Mouse (Mus musculus) heart, adult 2 months (tissue): ENCODE results near the gene Zdhhc25. TPM values are rescaled to one million over a fixed set of nuclear protein-coding genes. Genes with fewer than 3 reads are reported as not detected.

Source experiments
- DNase-seq, 2 experiments: peaks; one replicate each; pipeline ENCODE4 v3.0.0; 2021
- H3K27ac ChIP-seq: fragments of 200-600 bp; 2 replicates; pipeline ENCODE4 v1.8.1; 2022
- H3K27me3 ChIP-seq: fragments of 200-500 bp; 2 replicates; pipeline ENCODE4 v1.6.1; 2012; ENCODE audit warnings: mild to moderate bottlenecking, low read length, inconsistent platforms, mixed read lengths; ENCODE audit not compliant: control insufficient read depth, insufficient read depth
- H3K36me3 ChIP-seq: fragments of 200-500 bp; 2 replicates; pipeline ENCODE4 v1.6.1; 2012; ENCODE audit warnings: low read length, inconsistent platforms; ENCODE audit not compliant: control insufficient read depth, insufficient read depth
- H3K4me1 ChIP-seq: fragments of 200-500 bp; 2 replicates; pipeline ENCODE4 v1.6.1; 2011; ENCODE audit warnings: low read length; ENCODE audit not compliant: control insufficient read depth, insufficient read depth
- H3K4me3 ChIP-seq: fragments of 200-600 bp; 2 replicates; pipeline ENCODE4 v1.8.1; 2022
- H3K79me2 ChIP-seq: fragments of 200-500 bp; replicated peaks from 2 replicates; pipeline ENCODE4 v1.6.1; 2012; ENCODE audit warnings: mild to moderate bottlenecking, inconsistent platforms, low read length, moderate library complexity, mixed read lengths; ENCODE audit not compliant: control insufficient read depth, insufficient read depth
- H3K9ac ChIP-seq: fragments of 200-500 bp; 2 replicates; pipeline ENCODE4 v1.6.1; 2012; ENCODE audit warnings: low read depth, mild to moderate bottlenecking, control low read depth, inconsistent platforms, low read length, mixed read lengths
- CTCF ChIP-seq: fragments of 200-600 bp; IDR thresholded peaks from 2 replicates; pipeline ENCODE4 v1.8.1; 2022; ENCODE audit warnings: antibody characterized with exemption, mild to moderate bottlenecking, moderate library complexity
- EP300 ChIP-seq: fragments of 200-500 bp; IDR thresholded peaks from 2 replicates; pipeline ENCODE4 v1.6.1; 2011; ENCODE audit warnings: low read depth, low read length, control low read depth; ENCODE audit not compliant: insufficient read depth
- POLR2A ChIP-seq: fragments of 200-500 bp; IDR thresholded peaks from 2 replicates; pipeline ENCODE4 v1.6.1; 2011; ENCODE audit warnings: mild to moderate bottlenecking, low read depth, low read length, control low read depth; ENCODE audit not compliant: insufficient read depth
- WGBS: fragments of 180-500 bp; shearing (Covaris S2); methylation state at CpG from one replicate; pipeline ENCODE4 v1.1.7; 2018; 5-methylcytosine and 5-hydroxymethylcytosine counted together
- intact Hi-C: fragments of 180-260 bp; cut with DNase I; formaldehyde crosslinking; loops from one replicate; pipeline ENCODE4 v1.15.1; 2025
- polyA plus RNA-seq: library from polyadenylated mRNA; depleted of rRNA; stranded (reverse); fragments of >200 nt; gene quantifications from 2 replicates; pipeline ENCODE4 v1.2.3, GENCODE M21; 2012
- total RNA-seq, 2 experiments: library from RNA; stranded (reverse); gene quantifications; 2 replicates each; pipeline ENCODE4 v1.2.3; 2021

Zdhhc25 gene
- total and polyA plus RNA-seq, 3 experiments = 0.10 TPM; not detected in 2

DNA sequence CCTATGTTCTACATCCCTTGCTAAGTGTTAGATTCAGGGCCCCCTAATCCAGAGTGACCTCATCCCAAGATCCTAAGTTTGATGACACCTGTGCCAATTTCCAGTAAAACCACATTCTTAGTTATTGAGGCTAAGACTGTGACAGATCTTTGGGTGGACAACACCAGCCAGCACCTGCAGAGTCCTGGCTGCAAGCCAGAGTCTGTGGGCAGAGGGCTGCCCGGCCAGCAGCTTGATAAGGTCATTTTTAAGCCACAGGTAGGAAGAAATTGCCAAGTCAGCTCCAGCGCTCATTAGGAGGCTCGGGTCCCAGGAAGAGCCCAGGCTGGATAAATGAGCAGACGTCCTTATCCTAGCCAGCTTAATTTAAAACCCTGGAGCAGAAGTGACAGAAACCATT lies 34.3 kb upstream of the Zdhhc25 start:
- Histone ChIP-seq H3K27me3 (no peaks in the 10 kb centered on the region; the same call in 1 of the 2 replicates), H3K4me3 (no peak overlapping the region), H3K36me3 (no peaks in the 10 kb centered on the region), H3K79me2 (no peaks in the 10 kb centered on the region), H3K9ac (no peak overlapping the region), H3K27ac (no peak overlapping the region), H3K4me1 (no peaks in the 10 kb centered on the region)
- no peak for DNase-seq
- intact Hi-C loops = no loop called here
- WGBS = 58% methylated on average over 4 of the region's 4 CpGs
- no peak for TF ChIP-seq POLR2A
- TF ChIP-seq CTCF = no peak
- TF ChIP-seq EP300 = no peak

DNA sequence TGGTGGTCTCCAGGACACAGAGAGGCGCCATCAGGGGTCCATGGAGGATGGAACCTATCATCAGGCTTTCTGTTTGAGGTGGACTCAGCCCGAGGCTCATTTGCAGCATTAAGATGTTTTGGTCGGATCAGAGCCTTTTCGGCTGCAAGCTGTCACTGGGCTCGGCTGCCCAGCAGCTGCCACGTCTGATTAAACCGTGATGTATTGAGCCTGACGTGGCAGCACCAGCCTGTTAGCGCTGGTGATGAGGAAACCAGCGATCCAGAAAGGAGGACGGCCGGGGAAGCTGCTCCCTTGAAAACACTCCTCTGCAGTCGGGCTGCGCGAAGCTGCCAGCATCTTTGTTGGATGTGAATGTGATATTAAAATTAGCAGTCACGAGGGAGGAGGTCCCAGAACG lies 29.4 kb upstream of the Zdhhc25 start:
- H3K79me2 ChIP-seq = no peaks in the 10 kb centered on the region
- no peak for TF ChIP-seq CTCF
- TF ChIP-seq EP300 = no peak
- no peak for TF ChIP-seq POLR2A
- H3K36me3 ChIP-seq = no peaks in the 10 kb centered on the region
- 75% methylated on average over 17 of the region's 17 CpGs for WGBS
- H3K9ac ChIP-seq = no peak overlapping the region
- H3K4me1 ChIP-seq = no peaks in the 10 kb centered on the region
- peak in 1 of 2 experiments; percentile 5 for DNase-seq
- H3K27ac ChIP-seq = no peak overlapping the region
- no peaks in the 10 kb centered on the region for H3K27me3 ChIP-seq
- intact Hi-C loops = no loop called here
- H3K4me3 ChIP-seq = no peak overlapping the region

DNA sequence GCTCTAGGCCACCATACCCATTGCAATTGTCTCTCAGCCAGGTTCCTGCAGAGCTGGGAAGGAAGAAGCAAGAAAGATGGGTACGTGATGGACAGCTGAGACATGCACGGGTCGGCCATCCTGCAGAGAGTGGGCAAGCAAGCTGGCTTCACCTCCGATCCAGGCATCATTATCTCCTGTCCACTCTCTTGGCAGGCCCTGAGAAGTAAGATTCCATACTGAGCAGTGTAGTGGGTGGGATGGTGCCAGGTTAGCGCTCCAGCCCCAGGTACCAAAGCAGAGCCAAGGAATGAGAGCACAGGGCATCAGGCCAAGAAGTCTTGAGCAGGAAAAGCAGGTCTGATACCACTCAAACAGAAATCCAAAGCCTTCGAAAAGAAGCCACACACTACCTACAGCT lies 20.6 kb upstream of the Zdhhc25 start:
- intact Hi-C loops = no loop called here
- TF ChIP-seq EP300 = no peak
- no peak for TF ChIP-seq CTCF
- no peak for TF ChIP-seq POLR2A
- WGBS = 78% methylated on average over 6 of the region's 6 CpGs
- Histone ChIP-seq H3K9ac (no peak overlapping the region), H3K36me3 (no peaks in the 10 kb centered on the region), H3K27ac (no peak overlapping the region), H3K79me2 (no peaks in the 10 kb centered on the region), H3K4me1 (no peaks in the 10 kb centered on the region), H3K27me3 (no peaks in the 10 kb centered on the region), H3K4me3 (no peak overlapping the region)
- no peak for DNase-seq

DNA sequence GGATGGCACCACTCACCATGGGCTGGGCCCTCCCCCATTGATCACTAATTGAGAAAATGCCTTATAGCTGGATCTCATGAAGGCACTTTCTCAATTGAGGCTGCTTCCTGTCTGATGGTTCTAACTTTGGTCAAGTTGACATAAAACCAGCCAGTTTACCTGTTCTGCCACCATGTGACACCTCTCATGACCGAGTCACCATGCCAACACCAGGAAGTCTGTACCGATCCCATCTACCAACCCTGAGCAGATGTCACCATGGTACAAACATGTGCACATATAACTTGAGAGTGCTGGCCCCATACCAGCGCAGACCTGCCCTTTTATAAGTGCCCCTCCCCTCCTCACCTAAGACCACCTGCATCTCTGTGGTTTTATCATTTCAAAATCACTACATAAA lies 2.4 kb downstream of the Zdhhc25 start:
- Histone ChIP-seq H3K4me1 (no peaks in the 10 kb centered on the region), H3K4me3 (no peak overlapping the region), H3K79me2 (no peaks in the 10 kb centered on the region), H3K27me3 (no peaks in the 10 kb centered on the region), H3K36me3 (no peaks in the 10 kb centered on the region), H3K9ac (no peak overlapping the region), H3K27ac (no peak overlapping the region)
- no peak for DNase-seq
- 89% methylated on average over 3 of the region's 3 CpGs for WGBS
- intact Hi-C loops = no loop called here
- TF ChIP-seq POLR2A (no peak), CTCF (no peak), EP300 (no peak)

DNA sequence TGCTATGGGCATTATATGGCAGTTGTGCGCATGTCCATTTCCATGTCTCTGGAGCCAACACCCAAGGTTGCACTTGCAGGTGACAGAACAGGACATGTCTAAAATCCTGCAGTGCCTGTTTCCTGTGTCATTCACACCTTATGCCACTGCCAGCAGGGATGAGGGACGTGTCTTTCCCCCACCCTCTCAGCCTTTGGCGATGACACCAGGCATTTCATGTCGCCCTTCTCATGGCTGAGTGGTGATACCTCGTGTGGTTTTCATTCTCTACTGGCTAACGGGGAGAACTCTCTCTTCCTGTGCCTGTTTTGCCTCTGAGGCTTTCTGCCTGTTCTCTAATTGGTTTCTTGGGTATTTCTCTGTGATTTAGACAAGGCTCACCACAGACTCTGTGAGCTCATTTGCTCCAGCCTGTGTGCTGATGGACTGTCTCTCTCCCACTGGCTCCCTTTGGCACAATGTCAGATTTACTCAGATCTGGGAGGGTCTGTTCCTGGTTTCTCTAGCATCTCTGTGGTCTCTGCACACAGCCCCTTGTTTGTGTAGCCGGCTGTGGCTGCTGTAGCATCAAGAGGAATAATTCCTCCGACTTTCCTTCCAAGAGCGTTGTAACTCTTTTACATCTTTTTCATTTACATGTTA lies 3.1 kb downstream of the Zdhhc25 start:
- intact Hi-C loops = no loop called here
- Histone ChIP-seq H3K4me1 (no peaks in the 10 kb centered on the region), H3K4me3 (no peak overlapping the region), H3K9ac (no peak overlapping the region), H3K79me2 (no peaks in the 10 kb centered on the region), H3K27ac (no peak overlapping the region), H3K36me3 (no peaks in the 10 kb centered on the region), H3K27me3 (no peaks in the 10 kb centered on the region)
- WGBS = 60% methylated on average over 9 of the region's 9 CpGs
- TF ChIP-seq EP300 = no peak
- no peak for TF ChIP-seq CTCF
- TF ChIP-seq POLR2A = no peak
- DNase-seq = no peak

DNA sequence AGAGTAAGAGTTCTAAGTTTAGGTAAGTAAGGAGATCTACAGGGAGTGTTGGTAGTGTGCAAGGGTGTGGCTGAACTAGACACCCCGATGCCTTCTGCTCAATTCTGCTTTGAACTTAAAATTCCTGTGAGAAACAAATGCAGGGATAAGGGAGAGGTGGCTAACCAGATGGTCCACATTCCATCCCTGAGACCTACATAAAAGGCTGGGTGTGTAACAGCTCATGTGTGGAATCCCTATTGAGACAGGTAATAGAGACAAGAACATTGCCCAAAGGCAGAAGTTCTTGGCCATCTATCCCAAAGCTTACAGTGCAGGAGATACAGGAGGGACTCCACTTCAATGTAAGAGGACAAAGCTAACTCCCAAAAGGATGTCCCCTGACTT lies 3.6 kb downstream of the Zdhhc25 start:
- intact Hi-C loops = no loop called here
- WGBS = 83% methylated on average over 1 of the region's 1 CpGs
- Histone ChIP-seq H3K79me2 (no peaks in the 10 kb centered on the region), H3K27me3 (no peaks in the 10 kb centered on the region), H3K4me3 (no peak overlapping the region), H3K36me3 (no peaks in the 10 kb centered on the region), H3K4me1 (no peaks in the 10 kb centered on the region), H3K27ac (no peak overlapping the region), H3K9ac (no peak overlapping the region)
- no peak for DNase-seq
- TF ChIP-seq EP300 (no peak), POLR2A (no peak), CTCF (no peak)
